Mouse (Mus musculus): ENCODE data around the gene Elk3. TPM values are rescaled to one million over a fixed set of nuclear protein-coding genes. Genes with fewer than 3 reads are reported as not detected.
A peak's percentile ranks its signal among the peaks of the same experiment; 100 is the strongest.

Gene Elk3
- polyA plus RNA-seq, 1 experiment from 2014 or later = 44.9 TPM

- Histone ChIP-seq H3K9ac (ENCODE audit: low read length) (no peak overlapping the region), H3K4me2 (ENCODE audit: low read depth, low read length) (no peak overlapping the region), H3K4me3 (ENCODE audit: low read length) (no peak overlapping the region), H3K36me3 (ENCODE audit: control insufficient read depth, insufficient read depth, low read length) (no peaks in the 10 kb centered on the region), H3K9me3 (ENCODE audit: control insufficient read depth, low read length) (no peaks in the 10 kb centered on the region), H3K4me1 (replicated peaks; ENCODE audit: control insufficient read depth, insufficient read depth, low read length) (peaks cover 8% of the 10 kb centered on the region; the same call in 1 of the 2 replicates), H3K27ac (ENCODE audit: low read length) (no peak overlapping the region), H3K27me3 (ENCODE audit: control insufficient read depth, insufficient read depth, low read depth, low read length) (no peaks in the 10 kb centered on the region)
- 93% methylated on average over 2 of the region's 2 CpGs for WGBS
- ATAC-seq (ENCODE audit: low read depth) = no peak
These were observed 13.5 kb upstream of the Elk3 start for GRCm38 (mm10) chr10:93324438-93324837.

GRCm38 (mm10) chr10:93323659-93324058, 12.7 kb upstream of the Elk3 start:
- no peak overlapping the region for H3K27ac ChIP-seq (ENCODE audit: low read length)
- H3K27me3 ChIP-seq (ENCODE audit: control insufficient read depth, insufficient read depth, low read depth, low read length) = no peaks in the 10 kb centered on the region
- H3K4me1 ChIP-seq (replicated peaks; ENCODE audit: control insufficient read depth, insufficient read depth, low read length) = peaks cover 8% of the 10 kb centered on the region; the same call in 1 of the 2 replicates
- H3K36me3 ChIP-seq (ENCODE audit: control insufficient read depth, insufficient read depth, low read length) = no peaks in the 10 kb centered on the region
- H3K9me3 ChIP-seq (ENCODE audit: control insufficient read depth, low read length) = no peaks in the 10 kb centered on the region
- WGBS = 85% methylated on average over 2 of the region's 2 CpGs
- no peak for ATAC-seq (ENCODE audit: low read depth)
- H3K9ac ChIP-seq (ENCODE audit: low read length) = no peak overlapping the region
- H3K4me3 ChIP-seq (ENCODE audit: low read length) = no peak overlapping the region
- no peak overlapping the region for H3K4me2 ChIP-seq (ENCODE audit: low read depth, low read length)

- Histone ChIP-seq H3K27me3 (ENCODE audit: control insufficient read depth, insufficient read depth, low read depth, low read length) (no peaks in the 10 kb centered on the region), H3K9me3 (ENCODE audit: control insufficient read depth, low read length) (no peaks in the 10 kb centered on the region), H3K4me1 (replicated peaks; ENCODE audit: control insufficient read depth, insufficient read depth, low read length) (peaks cover 5% of the 10 kb centered on the region; the same call in 1 of the 2 replicates), H3K4me2 (ENCODE audit: low read depth, low read length) (no peak overlapping the region), H3K36me3 (ENCODE audit: control insufficient read depth, insufficient read depth, low read length) (no peaks in the 10 kb centered on the region), H3K9ac (ENCODE audit: low read length) (no peak overlapping the region), H3K4me3 (ENCODE audit: low read length) (no peak overlapping the region), H3K27ac (ENCODE audit: low read length) (no peak overlapping the region)
- ATAC-seq (ENCODE audit: low read depth) = no peak
These were observed 10.8 kb upstream of the Elk3 start for GRCm38 (mm10) chr10:93321763-93322162.

- WGBS = 72% methylated on average over 4 of the region's 4 CpGs
- Histone ChIP-seq H3K4me1 (replicated peaks; ENCODE audit: control insufficient read depth, insufficient read depth, low read length) (no peaks in the 10 kb centered on the region), H3K36me3 (ENCODE audit: control insufficient read depth, insufficient read depth, low read length) (no peaks in the 10 kb centered on the region), H3K27ac (ENCODE audit: low read length) (no peak overlapping the region), H3K4me3 (ENCODE audit: low read length) (no peak overlapping the region), H3K27me3 (ENCODE audit: control insufficient read depth, insufficient read depth, low read depth, low read length) (no peaks in the 10 kb centered on the region), H3K4me2 (ENCODE audit: low read depth, low read length) (no peak overlapping the region), H3K9ac (ENCODE audit: low read length) (no peak overlapping the region), H3K9me3 (ENCODE audit: control insufficient read depth, low read length) (no peaks in the 10 kb centered on the region)
- ATAC-seq (ENCODE audit: low read depth) = no peak
These were observed 9.2 kb upstream of the Elk3 start for GRCm38 (mm10) chr10:93320148-93320547.

- H3K27ac ChIP-seq (ENCODE audit: low read length) = no peak overlapping the region
- H3K36me3 ChIP-seq (ENCODE audit: control insufficient read depth, insufficient read depth, low read length) = no peaks in the 10 kb centered on the region
- no peak overlapping the region for H3K4me2 ChIP-seq (ENCODE audit: low read depth, low read length)
- H3K9me3 ChIP-seq (ENCODE audit: control insufficient read depth, low read length) = no peaks in the 10 kb centered on the region
- H3K4me3 ChIP-seq (ENCODE audit: low read length) = no peak overlapping the region
- H3K27me3 ChIP-seq (ENCODE audit: control insufficient read depth, insufficient read depth, low read depth, low read length) = no peaks in the 10 kb centered on the region
- no peak overlapping the region for H3K9ac ChIP-seq (ENCODE audit: low read length)
- WGBS = 58% methylated on average over 7 of the region's 7 CpGs
- no peaks in the 10 kb centered on the region for H3K4me1 ChIP-seq (replicated peaks; ENCODE audit: control insufficient read depth, insufficient read depth, low read length)
- ATAC-seq (ENCODE audit: low read depth) = no peak
These were observed 8.7 kb upstream of the Elk3 start for GRCm38 (mm10) chr10:93319526-93320063.

GRCm38 (mm10) chr10:93316909-93317308, 6.0 kb upstream of the Elk3 start:
- no peaks in the 10 kb centered on the region for H3K9me3 ChIP-seq (ENCODE audit: control insufficient read depth, low read length)
- H3K27ac ChIP-seq (ENCODE audit: low read length) = peak overlapping the region; percentile 56
- 32% methylated on average over 6 of the region's 6 CpGs for WGBS
- H3K9ac ChIP-seq (ENCODE audit: low read length) = no peak overlapping the region
- ATAC-seq (ENCODE audit: low read depth) = no peak
- no peaks in the 10 kb centered on the region for H3K27me3 ChIP-seq (ENCODE audit: control insufficient read depth, insufficient read depth, low read depth, low read length)
- no peaks in the 10 kb centered on the region for H3K36me3 ChIP-seq (ENCODE audit: control insufficient read depth, insufficient read depth, low read length)
- H3K4me1 ChIP-seq (replicated peaks; ENCODE audit: control insufficient read depth, insufficient read depth, low read length) = no peaks in the 10 kb centered on the region
- H3K4me2 ChIP-seq (ENCODE audit: low read depth, low read length) = no peak overlapping the region
- no peak overlapping the region for H3K4me3 ChIP-seq (ENCODE audit: low read length)

GRCm38 (mm10) chr10:93311576-93311975, 641 bp upstream of the Elk3 start:
- Histone ChIP-seq H3K9ac (ENCODE audit: low read length) (peak overlapping the region; percentile 93), H3K4me2 (ENCODE audit: low read depth, low read length) (peak overlapping the region; percentile 75), H3K27me3 (ENCODE audit: control insufficient read depth, insufficient read depth, low read depth, low read length) (no peaks in the 10 kb centered on the region), H3K4me1 (replicated peaks; ENCODE audit: control insufficient read depth, insufficient read depth, low read length) (peaks cover 5% of the 10 kb centered on the region; the same call in 1 of the 2 replicates), H3K4me3 (ENCODE audit: low read length) (peak overlapping the region; percentile 64; the same call in 1 of the 2 replicates), H3K27ac (ENCODE audit: low read length) (peak overlapping the region; percentile 95), H3K36me3 (ENCODE audit: control insufficient read depth, insufficient read depth, low read length) (no peaks in the 10 kb centered on the region), H3K9me3 (ENCODE audit: control insufficient read depth, low read length) (no peaks in the 10 kb centered on the region)
- ATAC-seq (ENCODE audit: low read depth) = no peak
- WGBS = 17% methylated on average over 4 of the region's 4 CpGs

GRCm38 (mm10) chr10:93309934-93310621, 857 bp downstream of the Elk3 start:
- Histone ChIP-seq H3K4me3 (ENCODE audit: low read length) (peak overlapping the region; percentile 64), H3K9me3 (ENCODE audit: control insufficient read depth, low read length) (no peaks in the 10 kb centered on the region), H3K27me3 (ENCODE audit: control insufficient read depth, insufficient read depth, low read depth, low read length) (no peaks in the 10 kb centered on the region), H3K4me2 (ENCODE audit: low read depth, low read length) (peak overlapping the region; percentile 75), H3K9ac (ENCODE audit: low read length) (peak overlapping the region; percentile 93), H3K36me3 (ENCODE audit: control insufficient read depth, insufficient read depth, low read length) (no peaks in the 10 kb centered on the region), H3K27ac (ENCODE audit: low read length) (peak overlapping the region; percentile 95), H3K4me1 (replicated peaks; ENCODE audit: control insufficient read depth, insufficient read depth, low read length) (peaks cover 5% of the 10 kb centered on the region; the same call in 1 of the 2 replicates)
- peak; percentile 34 for ATAC-seq (ENCODE audit: low read depth)
- under 1% methylated on average over 43 of the region's 43 CpGs for WGBS

GRCm38 (mm10) chr10:93309131-93309933, 1.6 kb downstream of the Elk3 start:
- Histone ChIP-seq H3K4me2 (ENCODE audit: low read depth, low read length) (peak overlapping the region; percentile 75), H3K4me1 (replicated peaks; ENCODE audit: control insufficient read depth, insufficient read depth, low read length) (peaks cover 5% of the 10 kb centered on the region; the same call in 1 of the 2 replicates), H3K9ac (ENCODE audit: low read length) (peak overlapping the region; percentile 93), H3K27me3 (ENCODE audit: control insufficient read depth, insufficient read depth, low read depth, low read length) (no peaks in the 10 kb centered on the region), H3K36me3 (ENCODE audit: control insufficient read depth, insufficient read depth, low read length) (no peaks in the 10 kb centered on the region), H3K4me3 (ENCODE audit: low read length) (peak overlapping the region; percentile 64), H3K9me3 (ENCODE audit: control insufficient read depth, low read length) (no peaks in the 10 kb centered on the region), H3K27ac (ENCODE audit: low read length) (peak overlapping the region; percentile 95)
- ATAC-seq (ENCODE audit: low read depth) = peak; percentile 64
- under 1% methylated on average over 20 of the region's 23 CpGs for WGBS

Measured in lung, embryonic 16.5 days (tissue).